Mouse (Mus musculus) duodenum, adult 2 months (tissue): ENCODE data around the gene Kmt2d. TPM values are rescaled to one million over a fixed set of nuclear protein-coding genes. Genes with fewer than 3 reads are reported as not detected.

ENCODE experiments used
- polyA plus RNA-seq: library from polyadenylated mRNA; depleted of rRNA; stranded (reverse); fragments of >200 nt; gene quantifications from 2 replicates; pipeline ENCODE4 v1.2.3, GENCODE M21; 2012; ENCODE audit warnings: low replicate concordance; rRNA removed

Gene Kmt2d
- 18.7 and 19.0 TPM in 2 replicates for polyA plus RNA-seq

GRCm38 (mm10) chr15:98871070-98871915 is at the start of gene Kmt2d:
Gene Kmt2d, minus strand, starts transcription at chr15:98871204.

DNA sequence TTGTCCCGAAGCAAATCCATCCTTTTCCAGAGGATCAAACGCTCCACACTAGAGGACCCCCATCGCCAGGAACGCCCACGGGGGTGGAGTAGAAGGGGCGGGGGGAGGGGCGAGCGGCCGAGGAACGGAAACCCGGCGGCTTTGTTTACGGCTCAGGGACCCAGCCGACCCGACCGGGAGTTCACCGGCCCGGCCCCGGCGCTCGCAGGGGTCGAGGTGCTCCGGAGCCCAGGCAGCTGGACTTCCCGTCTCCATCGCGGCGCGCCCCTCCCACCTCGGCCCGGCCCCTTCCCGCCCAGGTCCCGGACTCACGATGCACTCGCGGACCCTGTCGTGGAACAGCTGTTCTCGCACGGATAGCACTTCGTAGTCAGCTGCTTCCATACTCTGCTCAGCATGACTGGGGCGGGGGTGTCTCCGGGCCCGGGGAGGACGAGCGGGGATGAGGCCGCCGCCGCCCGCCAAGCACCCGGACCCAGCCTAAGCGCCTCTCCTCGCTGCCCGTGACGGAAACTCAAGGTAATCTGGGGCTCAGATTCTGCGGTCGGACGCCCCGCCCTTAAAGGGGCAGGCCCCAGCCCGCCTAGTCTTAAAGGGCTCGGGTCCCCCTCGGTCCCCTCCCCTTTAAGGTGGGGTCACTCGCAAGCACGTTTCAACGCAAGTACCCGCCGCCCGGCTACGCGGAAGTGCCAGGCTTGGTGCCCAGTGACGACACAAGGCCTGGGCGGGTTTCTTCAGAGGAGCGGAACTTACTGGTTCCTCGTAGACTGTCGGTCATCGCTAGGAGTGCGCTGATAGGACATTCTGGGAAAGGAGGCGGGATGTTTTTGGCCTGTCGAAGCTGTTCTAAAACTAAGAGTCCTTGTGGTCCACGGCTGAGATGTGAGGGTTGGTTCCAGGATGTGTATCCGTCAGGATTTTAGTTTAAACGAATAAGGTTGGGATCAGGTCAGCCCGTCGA is 46.8 kb upstream of the Kmt2d start, which contains the start of gene Lmbr1l:
Gene Lmbr1l (minus strand): TSS at position 694 of the 961 bp plus-strand sequence.

DNA sequence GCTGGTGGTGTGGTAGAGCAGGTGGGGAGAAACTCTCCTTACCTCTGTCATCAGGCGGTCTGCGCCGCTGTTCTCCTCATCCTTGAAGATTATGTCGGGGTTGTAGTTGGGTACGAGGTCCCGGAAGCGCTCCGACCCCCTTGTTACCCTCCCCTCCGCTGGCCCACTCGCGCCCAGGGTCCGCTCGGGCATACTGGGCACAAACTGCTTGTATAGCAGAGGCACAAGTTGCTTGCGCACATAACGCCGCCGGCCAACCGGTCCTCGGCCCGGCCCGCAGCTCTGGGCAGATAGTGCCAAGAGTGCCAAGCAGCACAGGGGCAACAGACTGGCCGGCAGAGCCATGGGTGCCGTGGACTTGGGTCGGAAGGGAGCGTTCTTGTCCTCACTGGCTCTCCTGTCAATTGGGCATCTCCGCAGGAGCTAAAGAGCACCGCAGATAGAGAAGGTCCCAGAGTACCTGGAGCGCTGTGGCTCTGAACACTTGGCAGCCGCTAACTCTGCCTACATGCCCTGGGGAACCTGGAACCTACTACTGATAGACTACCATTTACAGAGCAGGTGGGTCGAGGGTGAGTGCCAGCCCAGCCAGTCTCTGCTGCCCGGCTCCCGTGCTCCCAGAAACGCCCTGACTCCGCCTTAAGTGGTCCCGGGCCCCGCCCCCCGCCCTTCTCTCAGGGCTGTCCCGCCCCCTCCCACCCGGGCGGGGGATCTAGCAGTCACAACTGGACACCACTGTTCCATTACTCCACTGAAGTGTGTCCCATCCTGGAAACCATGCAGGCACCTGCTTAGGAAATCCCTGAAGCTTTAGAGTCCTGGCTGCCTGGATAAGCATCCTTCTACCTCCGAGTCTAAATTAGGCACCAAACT is 27.2 kb upstream of the Kmt2d start, which contains the start of gene Dhh:
Gene Dhh (minus strand): TSS at position 613 of the 873 bp plus-strand sequence.

DNA sequence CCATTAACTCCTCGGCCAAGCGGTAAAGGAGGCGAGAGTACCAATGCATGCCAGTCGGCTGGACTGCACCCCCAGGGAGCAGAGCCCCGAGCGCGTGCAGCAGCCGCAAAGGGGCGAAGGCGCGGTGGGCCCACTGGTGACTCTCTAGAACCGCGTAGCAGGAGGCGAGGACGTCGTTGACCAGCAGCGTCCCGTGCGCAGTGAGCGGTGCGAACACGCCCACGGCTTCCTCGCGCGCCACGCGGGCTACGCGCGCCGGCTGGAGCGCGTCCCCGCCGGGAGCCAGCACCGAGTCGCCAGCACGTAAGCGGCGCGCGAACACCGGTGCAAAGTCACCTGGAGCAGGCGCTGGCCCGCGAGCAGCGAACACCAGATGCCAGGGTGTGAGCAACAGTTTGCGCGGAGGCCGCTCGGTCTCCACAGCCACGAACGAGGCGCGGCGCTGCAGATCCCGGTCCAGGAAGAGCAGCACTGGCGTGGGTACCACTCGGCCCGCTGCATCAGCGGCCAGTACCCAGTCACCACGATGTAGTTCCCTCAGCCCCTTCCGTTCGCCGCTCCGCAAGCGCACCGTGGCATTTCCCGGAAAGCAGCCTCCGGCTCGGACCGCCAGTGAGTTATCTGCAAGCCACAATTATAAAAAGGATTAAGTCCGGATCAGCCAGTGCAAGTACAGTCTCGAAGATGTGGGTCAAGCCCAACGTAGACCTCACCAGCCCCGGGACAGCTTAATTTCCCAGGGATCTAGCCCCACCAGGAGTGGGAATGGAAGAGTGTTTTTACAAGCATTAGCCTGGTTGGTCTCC is 23.1 kb upstream of the Kmt2d start, which contains the start of gene Rhebl1:
Gene Rhebl1 (minus strand): TSS at position 601 of the 806 bp plus-strand sequence.

GRCm38 (mm10) chr15:98830736-98831683 is 40.0 kb downstream of the Kmt2d start, which contains the start of gene Prkag1:
Gene Prkag1, minus strand, starts transcription at chr15:98831521.

GRCm38 (mm10) chr15:98809390-98809789 is 61.6 kb downstream of the Kmt2d start, which contains the start of gene Ddn:
Gene Ddn, minus strand, starts transcription at chr15:98809490.

GRCm38 (mm10) chr15:98789661-98790535 is 81.1 kb downstream of the Kmt2d start, which contains the start of gene Wnt1:
Gene Wnt1, plus strand, starts transcription at chr15:98789857.

Other genes starting within 250 kb of the Kmt2d start
- gene Cacnb3, start 240.4 kb downstream of the Kmt2d start, polyA plus RNA-seq = 22.9 and 29.1 TPM in 2 replicates
- 18.0 and 23.8 TPM in 2 replicates for gene Ddx23, start 208.3 kb downstream of the Kmt2d start, polyA plus RNA-seq
- 0.88 and 1.3 TPM in 2 replicates for gene Rnd1, start 193.7 kb downstream of the Kmt2d start, polyA plus RNA-seq
- 0.07 and 0.12 TPM in 2 replicates for gene Ccdc65, start 163.0 kb downstream of the Kmt2d start, polyA plus RNA-seq
- gene Fkbp11, start 143.0 kb downstream of the Kmt2d start, polyA plus RNA-seq = 18.0 and 30.8 TPM in 2 replicates
- 38.7 and 67.0 TPM in 2 replicates for gene Arf3, start 108.0 kb downstream of the Kmt2d start, polyA plus RNA-seq
- 0.17 and 0.19 TPM in 2 replicates for gene Wnt10b, start 93.1 kb downstream of the Kmt2d start, polyA plus RNA-seq
- not detected in 2 replicates for gene Wnt1, start 81.3 kb downstream of the Kmt2d start, polyA plus RNA-seq
- gene Ddn, start 61.7 kb downstream of the Kmt2d start, polyA plus RNA-seq = 0.09 TPM in 1 of 2 replicates, not detected in the other
- gene Prkag1, start 39.7 kb downstream of the Kmt2d start, polyA plus RNA-seq = 41.8 and 47.9 TPM in 2 replicates
- gene Rhebl1, start 23.3 kb upstream of the Kmt2d start, polyA plus RNA-seq = 8.3 and 16.5 TPM in 2 replicates
- 0.38 and 0.48 TPM in 2 replicates for gene Dhh, start 27.3 kb upstream of the Kmt2d start, polyA plus RNA-seq
- 90.8 and 281 TPM in 2 replicates for gene Lmbr1l, start 47.0 kb upstream of the Kmt2d start, polyA plus RNA-seq
- 358 and 428 TPM in 2 replicates for gene Tuba1b, start 63.4 kb upstream of the Kmt2d start, polyA plus RNA-seq
- gene Gm49450, start 82.3 kb upstream of the Kmt2d start, polyA plus RNA-seq = 33.8 and 39.7 TPM in 2 replicates
- gene Tuba1a, start 82.5 kb upstream of the Kmt2d start, polyA plus RNA-seq = 74.1 and 81.7 TPM in 2 replicates
- gene Tuba1c, start 158.7 kb upstream of the Kmt2d start, polyA plus RNA-seq = 246 and 414 TPM in 2 replicates
- 7.2 and 7.3 TPM in 2 replicates for gene Prph, start 184.0 kb upstream of the Kmt2d start, polyA plus RNA-seq
- 9.2 and 15.0 TPM in 2 replicates for gene Troap, start 203.4 kb upstream of the Kmt2d start, polyA plus RNA-seq
- not detected in 2 replicates for gene C1ql4, start 216.6 kb upstream of the Kmt2d start, polyA plus RNA-seq
- 39.0 and 41.7 TPM in 2 replicates for gene Dnajc22, start 222.0 kb upstream of the Kmt2d start, polyA plus RNA-seq